ENCODE assay signal across 13 mouse cellular contexts in the genomic region with DNA sequence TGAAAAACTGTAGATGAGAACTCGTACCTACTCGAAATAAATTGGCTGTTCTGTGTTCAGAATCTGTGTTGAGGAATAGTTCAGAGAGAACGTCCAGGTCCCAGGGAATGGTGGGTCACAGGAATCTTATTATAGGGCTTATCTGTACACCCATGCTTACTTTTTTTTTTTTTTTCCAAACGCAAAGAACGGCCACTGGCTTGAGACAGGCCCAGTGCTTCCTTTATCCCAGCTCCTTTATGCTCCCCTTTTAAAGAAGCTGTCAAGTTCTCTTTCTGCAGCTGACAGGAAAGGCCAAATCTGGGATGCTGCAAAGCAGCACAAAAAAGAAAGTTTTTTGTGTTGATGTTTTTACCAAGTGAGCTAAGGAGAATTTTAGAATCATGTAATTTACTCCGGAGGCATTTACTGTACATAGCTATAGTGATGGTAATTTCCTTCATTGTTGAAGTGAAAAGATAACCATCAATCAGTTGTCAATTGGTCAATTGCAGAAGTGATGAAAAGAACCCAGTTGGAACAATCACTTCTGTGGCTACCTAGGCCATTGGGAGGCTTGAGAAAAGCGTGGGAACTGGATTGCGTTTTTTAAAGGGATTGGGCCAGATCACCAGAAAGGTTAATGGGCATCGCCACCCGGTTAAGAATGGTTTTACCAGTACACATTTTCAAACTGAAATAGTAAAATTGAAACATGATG.
A peak's percentile ranks its signal among the peaks of the same experiment; 100 is the strongest.
DNase-seq lines count a peak whose midpoint lies in the region; ATAC-seq and TF ChIP-seq lines count a peak whose summit lies in the region.
"Had no signal": no experiment of that assay in that cellular context is flagged by ENCODE, and none has a peak within 500 bp of the region (broad histone marks: within the 10 kb centered on the region; RNA-seq: fewer than 3 reads in every experiment).

No protein-coding gene starts in this region.

- H3K36me3 ChIP-seq in forebrain, embryonic 16.5 days (ENCODE audit: control insufficient read depth, insufficient read depth) = no peaks in the 10 kb centered on the region
- H3K36me3 ChIP-seq in midbrain, embryonic 14.5 days (ENCODE audit: control insufficient read depth, insufficient read depth, low read length) = no peaks in the 10 kb centered on the region
- H3K36me3 ChIP-seq in thymus, adult 2 months (ENCODE audit: control insufficient read depth, insufficient read depth, low read length) = no peaks in the 10 kb centered on the region
- H3K36me3 ChIP-seq: kidney, embryonic 15.5 days had no signal

- H3K9ac ChIP-seq in forebrain, embryonic 16.5 days (replicated peaks; ENCODE audit: low read depth, low read length) = no peak overlapping the region
- H3K9ac ChIP-seq in midbrain, embryonic 14.5 days (replicated peaks; ENCODE audit: low read length) = no peak overlapping the region
- H3K9ac ChIP-seq: kidney, embryonic 15.5 days had no signal

- no peak overlapping the region for H3K4me3 ChIP-seq in forebrain, embryonic 16.5 days (replicated peaks; ENCODE audit: low read length)
- no peak overlapping the region for H3K4me3 ChIP-seq in midbrain, embryonic 14.5 days (replicated peaks; ENCODE audit: low read depth, low read length)
- H3K4me3 ChIP-seq in thymus, adult 2 months (ENCODE audit: control insufficient read depth, insufficient read depth, low read length) = no peak overlapping the region
- H3K4me3 ChIP-seq: kidney, embryonic 15.5 days had no signal

- no peaks in the 10 kb centered on the region for H3K9me3 ChIP-seq in forebrain, embryonic 16.5 days (ENCODE audit: control insufficient read depth, low read length)
- H3K9me3 ChIP-seq in midbrain, embryonic 14.5 days (ENCODE audit: control insufficient read depth, low read length) = no peaks in the 10 kb centered on the region
- H3K9me3 ChIP-seq: kidney, embryonic 15.5 days had no signal

- H3K27me3 ChIP-seq in forebrain, embryonic 16.5 days (replicated peaks; ENCODE audit: control insufficient read depth, insufficient read depth, low read length) = no peaks in the 10 kb centered on the region
- H3K27me3 ChIP-seq in midbrain, embryonic 14.5 days (ENCODE audit: control insufficient read depth, insufficient read depth, low read length) = no peaks in the 10 kb centered on the region
- no peaks in the 10 kb centered on the region for H3K27me3 ChIP-seq in thymus, adult 2 months (ENCODE audit: control insufficient read depth, insufficient read depth, low read length)
- H3K27me3 ChIP-seq: kidney, embryonic 15.5 days had no signal

- no peak overlapping the region for H3K4me2 ChIP-seq in forebrain, embryonic 16.5 days (ENCODE audit: low read length)
- no peak overlapping the region for H3K4me2 ChIP-seq in midbrain, embryonic 14.5 days (ENCODE audit: low read length)
- H3K4me2 ChIP-seq: kidney, embryonic 15.5 days; liver, embryonic 11.5 days had no signal

- intact Hi-C loops in heart, postnatal 10 days (cut with DNase I) = no loop called here

- 11% methylated on average over 10 of the region's 10 CpGs for WGBS in forebrain, embryonic 16.5 days
- 11% methylated on average over 10 of the region's 10 CpGs for WGBS in midbrain, embryonic 14.5 days
- WGBS in thymus, adult 2 months = 80% methylated on average over 10 of the region's 10 CpGs

- peak; percentile 51 for DNase-seq in heart, adult 11 months
- DNase-seq in heart, postnatal 10 days = no peak
- peak; percentile 89 for DNase-seq in brain, embryonic 14.5 days (ENCODE audit: low read depth)
- peak; percentile 54 for DNase-seq in midbrain, embryonic 14.5 days
- DNase-seq in layer of hippocampus, postnatal 25 days (ENCODE audit: extremely low spot score in 1 of 2, low spot score in 1 of 2) = no peak
- DNase-seq in thymus, adult 2 months = no peak
- no peak for DNase-seq in thymus, postnatal 4 days
- DNase-seq: adrenal gland, adult 8-10 months; cerebellum, postnatal 10 days; thymus, postnatal 14 days had no signal

- ATAC-seq in forebrain, embryonic 16.5 days = peak; percentile 31
- ATAC-seq in midbrain, embryonic 14.5 days (ENCODE audit: low FRiP score, low TSS enrichment) = no peak

- TF ChIP-seq CTCF in brain, embryonic 14.5 days (IDR thresholded peaks at IDR 0.05; ENCODE audit: borderline replicate concordance, extremely low read depth, insufficient read depth, insufficient read length) = no peak
- TF ChIP-seq CTCF in thymus, adult 2 months (IDR thresholded peaks at IDR 0.05; ENCODE audit: borderline replicate concordance, control insufficient read depth, extremely low read depth, insufficient read depth, low read length, poor library complexity) = no peak

- H3K27ac ChIP-seq in forebrain, embryonic 16.5 days (ENCODE audit: low read length) = no peak overlapping the region; the same call in 1 of the 2 replicates
- no peak overlapping the region for H3K27ac ChIP-seq in midbrain, embryonic 14.5 days (replicated peaks; ENCODE audit: low read depth, low read length)
- no peak overlapping the region for H3K27ac ChIP-seq in thymus, adult 2 months (ENCODE audit: control insufficient read depth, insufficient read depth, low read length)
- H3K27ac ChIP-seq: kidney, embryonic 15.5 days had no signal

- no peak for TF ChIP-seq POLR2A in brain, embryonic 14.5 days (IDR thresholded peaks at IDR 0.05; ENCODE audit: borderline replicate concordance, extremely low read depth, insufficient read depth, insufficient read length, poor library complexity, severe bottlenecking)
- TF ChIP-seq POLR2A in thymus, adult 2 months (IDR thresholded peaks at IDR 0.05; ENCODE audit: control insufficient read depth, extremely low read depth, insufficient read depth, low read length, poor library complexity) = no peak

- H3K4me1 ChIP-seq in forebrain, embryonic 16.5 days (replicated peaks; ENCODE audit: control insufficient read depth, insufficient read depth, low read length) = peaks cover 24% of the 10 kb centered on the region
- peaks cover 24% of the 10 kb centered on the region for H3K4me1 ChIP-seq in midbrain, embryonic 14.5 days (ENCODE audit: control insufficient read depth, insufficient read depth, low read length)
- no peaks in the 10 kb centered on the region for H3K4me1 ChIP-seq in thymus, adult 2 months (replicated peaks; ENCODE audit: control insufficient read depth, insufficient read depth, low read length)
- H3K4me1 ChIP-seq: kidney, embryonic 15.5 days had no signal

Comparison
In these comparisons a context has a peak if more than half of its experiments do, and no peak if none do; other contexts are left out.
1. DNase-seq: peak in heart, adult 11 months (single experiment), brain, embryonic 14.5 days (single experiment) and midbrain, embryonic 14.5 days (single experiment); none in heart, postnatal 10 days (0 of 2), layer of hippocampus, postnatal 25 days (0 of 2), thymus, adult 2 months (single experiment) and thymus, postnatal 4 days (single experiment).